Mouse (Mus musculus) liver, postnatal 0 days (tissue): ENCODE measurements around the gene Olfr1185-ps1. TPM values are rescaled to one million over a fixed set of nuclear protein-coding genes. Genes with fewer than 3 reads are reported as not detected.
"Not testable (repeated sequence)": the region's sequence is repeated elsewhere in the genome, so short reads cannot be mapped to it uniquely, and the experiment has no call there.

Experiments used
- ATAC-seq: fragments of 200-750 bp; cut with Nextera tagmentation; 2 replicates; pipeline ENCODE4 v1.8.0; 2017; ENCODE audit warnings: mild to moderate bottlenecking, moderate library complexity
- DNase-seq: peaks from one replicate; pipeline ENCODE4 v3.0.0-alpha.2; 2016
- H3K27ac ChIP-seq: fragments of 300-500 bp; sonication (generic); 2 replicates; pipeline ENCODE4 v1.5.1; 2014; ENCODE audit warnings: antibody characterized with exemption, moderate library complexity, mild to moderate bottlenecking, low read depth
- H3K27me3 ChIP-seq: fragments of 300-500 bp; sonication (generic); 2 replicates; pipeline ENCODE4 v1.6.1; 2014; ENCODE audit warnings: low read length, control low read depth, mixed read lengths; ENCODE audit not compliant: insufficient read depth
- H3K36me3 ChIP-seq: fragments of 300-500 bp; sonication (generic); replicated peaks from 2 replicates; pipeline ENCODE4 v1.6.1; 2014; ENCODE audit warnings: mild to moderate bottlenecking, control low read depth, low read length, moderate library complexity, mixed read lengths; ENCODE audit not compliant: insufficient read depth
- H3K4me1 ChIP-seq: fragments of 300-500 bp; sonication (generic); 2 replicates; pipeline ENCODE4 v1.6.1; 2014; ENCODE audit warnings: antibody characterized with exemption, mild to moderate bottlenecking, control low read depth; ENCODE audit not compliant: insufficient read depth
- H3K4me2 ChIP-seq: fragments of 300-500 bp; sonication (generic); 2 replicates; pipeline ENCODE4 v1.6.1; 2014; ENCODE audit warnings: low read depth, mild to moderate bottlenecking, low read length, moderate library complexity, mixed read lengths
- H3K4me3 ChIP-seq: fragments of 300-500 bp; sonication (generic); 2 replicates; pipeline ENCODE4 v1.5.1; 2014; ENCODE audit warnings: low read depth, low read length
- H3K9ac ChIP-seq: fragments of 300-500 bp; sonication (generic); replicated peaks from 2 replicates; pipeline ENCODE4 v1.6.1; 2014; ENCODE audit warnings: mild to moderate bottlenecking, moderate library complexity
- H3K9me3 ChIP-seq: fragments of 300-500 bp; sonication (generic); 2 replicates; pipeline ENCODE4 v1.6.1; 2016; ENCODE audit warnings: mild to moderate bottlenecking, control low read depth, low read length, mixed read lengths
- CTCF ChIP-seq: sonication (generic); IDR thresholded peaks from 2 replicates; pipeline ENCODE4 v1.5.1; 2016; ENCODE audit warnings: antibody characterized with exemption, low read depth
- EP300 ChIP-seq: IDR thresholded peaks from 2 replicates; pipeline ENCODE4 v1.6.1; 2016; ENCODE audit warnings: antibody characterized with exemption, low read depth, mild to moderate bottlenecking
- WGBS: fragments of 180-500 bp; shearing (Covaris S2); extraction: QIAGEN DNeasy Blood & Tissue Kit; methylation state at CpG from one replicate; pipeline ENCODE4 v1.1.7; 2014; ENCODE audit not compliant: insufficient replicate concordance; 5-methylcytosine and 5-hydroxymethylcytosine counted together
- polyA plus RNA-seq: library from polyadenylated mRNA; unstranded; fragments of >200 nt; fragmentation: Nextera tagmentation; extraction: Ambion mirVana; gene quantifications from 2 replicates; pipeline ENCODE4 v1.2.1, GENCODE M21; 2015

Gene Olfr1185-ps1
- polyA plus RNA-seq: not detected in 2 replicates

- no peak within 1 kb of the TSS for H3K4me2 ChIP-seq
- H3K9ac ChIP-seq: no peak within 1 kb of the TSS
- TF ChIP-seq CTCF: no peak
- no peak for TF ChIP-seq EP300
- 53% methylated on average over 2 of the region's 2 CpGs for WGBS
- no peak for ATAC-seq
- no peaks in the 10 kb centered on the region for H3K4me1 ChIP-seq
- H3K27me3 ChIP-seq: no peaks in the 10 kb centered on the region
- no peak for DNase-seq
- no peaks in the 10 kb centered on the region for H3K36me3 ChIP-seq
- H3K4me3 ChIP-seq: no peak within 1 kb of the TSS
- no peaks in the 10 kb centered on the region for H3K9me3 ChIP-seq
- no peak within 1 kb of the TSS for H3K27ac ChIP-seq
These were observed at the start of gene Olfr1185-ps1 for GRCm38 (mm10) chr2:88493020-88493419. Gene Olfr1185-ps1, plus strand, starts transcription at chr2:88493320.

- no peak for DNase-seq
- Histone ChIP-seq H3K27me3 (no peaks in the 10 kb centered on the region), H3K36me3 (no peaks in the 10 kb centered on the region), H3K27ac (no peak within 1 kb of the TSS), H3K4me3 (no peak within 1 kb of the TSS), H3K9me3 (no peaks in the 10 kb centered on the region), H3K9ac (no peak within 1 kb of the TSS), H3K4me1 (no peaks in the 10 kb centered on the region), H3K4me2 (no peak within 1 kb of the TSS)
- 74% methylated on average over 1 of the region's 1 CpGs for WGBS
- TF ChIP-seq EP300 (no peak), CTCF (no peak)
- no peak for ATAC-seq
These were observed 44.1 kb upstream of the Olfr1185-ps1 start, which contains the start of gene Gm13757 for GRCm38 (mm10) chr2:88449031-88449430. Gene Gm13757, minus strand, starts transcription at chr2:88449131.

GRCm38 (mm10) chr2:88454567-88454966 lies 38.6 kb upstream of the Olfr1185-ps1 start, which contains the start of gene Olfr1183:
Gene Olfr1183, plus strand, starts transcription at chr2:88454867.
- WGBS: 69% methylated on average over 1 of the region's 1 CpGs
- not testable (repeated sequence) for DNase-seq, H3K27me3 ChIP-seq

GRCm38 (mm10) chr2:88483298-88483697 lies 9.8 kb upstream of the Olfr1185-ps1 start, which contains the start of gene Olfr1184:
Gene Olfr1184, plus strand, starts transcription at chr2:88483598.
- ATAC-seq: no peak
- no peaks in the 10 kb centered on the region for H3K36me3 ChIP-seq
- H3K4me2 ChIP-seq: no peak within 1 kb of the TSS
- no peak within 1 kb of the TSS for H3K4me3 ChIP-seq
- no peak for DNase-seq
- H3K4me1 ChIP-seq: no peaks in the 10 kb centered on the region
- no peak within 1 kb of the TSS for H3K27ac ChIP-seq
- H3K9ac ChIP-seq: no peak within 1 kb of the TSS
- no peaks in the 10 kb centered on the region for H3K9me3 ChIP-seq
- TF ChIP-seq CTCF (no peak), EP300 (no peak)
- WGBS: 82% methylated on average over 2 of the region's 2 CpGs
- no peaks in the 10 kb centered on the region for H3K27me3 ChIP-seq

More at GRCm38 (mm10) chr2:88454567-88454966, 38.6 kb upstream of the Olfr1185-ps1 start, which contains the start of gene Olfr1183:
- not testable (repeated sequence) for H3K4me1 ChIP-seq, H3K36me3 ChIP-seq, H3K9ac ChIP-seq, H3K4me3 ChIP-seq, H3K9me3 ChIP-seq, H3K4me2 ChIP-seq, ATAC-seq, H3K27ac ChIP-seq

- H3K4me3 ChIP-seq: no peak within 1 kb of the TSS
- H3K36me3 ChIP-seq: no peaks in the 10 kb centered on the region
- WGBS: 65% methylated on average over 2 of the region's 2 CpGs
- no peak within 1 kb of the TSS for H3K9ac ChIP-seq
- no peaks in the 10 kb centered on the region for H3K4me1 ChIP-seq
- DNase-seq (no peak), ATAC-seq (no peak)
- no peak within 1 kb of the TSS for H3K4me2 ChIP-seq
- H3K27ac ChIP-seq: no peak within 1 kb of the TSS
- H3K9me3 ChIP-seq: peaks cover 2% of the 10 kb centered on the region; the same call in 1 of the 2 replicates
- H3K27me3 ChIP-seq: no peaks in the 10 kb centered on the region
- TF ChIP-seq CTCF: no peak
- TF ChIP-seq EP300: no peak
These were observed 25.1 kb downstream of the Olfr1185-ps1 start, which contains the start of gene Olfr1186 for GRCm38 (mm10) chr2:88518251-88518650. Gene Olfr1186, plus strand, starts transcription at chr2:88518551.

GRCm38 (mm10) chr2:88525720-88526119 lies 32.6 kb downstream of the Olfr1185-ps1 start:
- ATAC-seq: no peak

More at GRCm38 (mm10) chr2:88525720-88526119, 32.6 kb downstream of the Olfr1185-ps1 start:
- no peaks in the 10 kb centered on the region for H3K27me3 ChIP-seq
- TF ChIP-seq CTCF: no peak
- no peak for TF ChIP-seq EP300
- DNase-seq: no peak
- H3K4me3 ChIP-seq: no peak overlapping the region
- no peak overlapping the region for H3K9ac ChIP-seq
- no peak overlapping the region for H3K4me2 ChIP-seq
- H3K4me1 ChIP-seq: no peaks in the 10 kb centered on the region
- H3K9me3 ChIP-seq: no peaks in the 10 kb centered on the region
- no peaks in the 10 kb centered on the region for H3K36me3 ChIP-seq
- H3K27ac ChIP-seq: no peak overlapping the region
- 60% methylated on average over 3 of the region's 3 CpGs for WGBS

Other genes starting within 250 kb of the Olfr1185-ps1 start
- not detected in 2 replicates for gene Olfr1173, start 213.4 kb upstream of the Olfr1185-ps1 start, polyA plus RNA-seq
- not detected in 2 replicates for gene Olfr1174-ps, start 178.2 kb upstream of the Olfr1185-ps1 start, polyA plus RNA-seq
- not detected in 2 replicates for gene Olfr1175-ps, start 166.1 kb upstream of the Olfr1185-ps1 start, polyA plus RNA-seq
- gene Olfr1176, start 156.6 kb upstream of the Olfr1185-ps1 start, polyA plus RNA-seq: not detected in 2 replicates
- gene Olfr1177-ps, start 146.8 kb upstream of the Olfr1185-ps1 start, polyA plus RNA-seq: not detected in 2 replicates
- not detected in 2 replicates for gene Olfr1178, start 106.3 kb upstream of the Olfr1185-ps1 start, polyA plus RNA-seq
- not detected in 2 replicates for gene Olfr1179, start 86.9 kb upstream of the Olfr1185-ps1 start, polyA plus RNA-seq
- gene Olfr1180, start 74.2 kb upstream of the Olfr1185-ps1 start, polyA plus RNA-seq: not detected in 2 replicates
- not detected in 2 replicates for gene Olfr1181, start 67.1 kb upstream of the Olfr1185-ps1 start, polyA plus RNA-seq
- not detected in 2 replicates for gene Gm13757, start 44.2 kb upstream of the Olfr1185-ps1 start, polyA plus RNA-seq
- not detected in 2 replicates for gene Olfr1183, start 38.5 kb upstream of the Olfr1185-ps1 start, polyA plus RNA-seq
- gene Olfr1184, start 9.7 kb upstream of the Olfr1185-ps1 start, polyA plus RNA-seq: not detected in 2 replicates
- not detected in 2 replicates for gene Olfr1186, start 25.2 kb downstream of the Olfr1185-ps1 start, polyA plus RNA-seq
- gene Olfr1188, start 63.6 kb downstream of the Olfr1185-ps1 start, polyA plus RNA-seq: not detected in 2 replicates
- not detected in 2 replicates for gene Olfr1189, start 93.1 kb downstream of the Olfr1185-ps1 start, polyA plus RNA-seq
- not detected in 2 replicates for gene Olfr1191-ps1, start 147.2 kb downstream of the Olfr1185-ps1 start, polyA plus RNA-seq
- gene Olfr1192-ps1, start 155.2 kb downstream of the Olfr1185-ps1 start, polyA plus RNA-seq: not detected in 2 replicates
- gene Olfr1193, start 182.3 kb downstream of the Olfr1185-ps1 start, polyA plus RNA-seq: not detected in 2 replicates
- gene Olfr1195, start 195.9 kb downstream of the Olfr1185-ps1 start, polyA plus RNA-seq: not detected in 2 replicates
- not detected in 2 replicates for gene Olfr1196, start 211.3 kb downstream of the Olfr1185-ps1 start, polyA plus RNA-seq
- gene Olfr1197, start 239.0 kb downstream of the Olfr1185-ps1 start, polyA plus RNA-seq: not detected in 2 replicates